Mouse (Mus musculus) liver, postnatal 0 days (tissue): ENCODE results near the gene Asb1. TPM values are rescaled to one million over a fixed set of nuclear protein-coding genes. Genes with fewer than 3 reads are reported as not detected.

Experiments used
- ATAC-seq: fragments of 200-750 bp; cut with Nextera tagmentation; 2 replicates; pipeline ENCODE4 v1.8.0; 2017; ENCODE audit warnings: mild to moderate bottlenecking, moderate library complexity
- DNase-seq: peaks from one replicate; pipeline ENCODE4 v3.0.0-alpha.2; 2016
- H3K27ac ChIP-seq: fragments of 300-500 bp; sonication (generic); 2 replicates; pipeline ENCODE4 v1.5.1; 2014; ENCODE audit warnings: antibody characterized with exemption, moderate library complexity, mild to moderate bottlenecking, low read depth
- H3K27me3 ChIP-seq: fragments of 300-500 bp; sonication (generic); 2 replicates; pipeline ENCODE4 v1.6.1; 2014; ENCODE audit warnings: low read length, control low read depth, mixed read lengths; ENCODE audit not compliant: insufficient read depth
- H3K36me3 ChIP-seq: fragments of 300-500 bp; sonication (generic); replicated peaks from 2 replicates; pipeline ENCODE4 v1.6.1; 2014; ENCODE audit warnings: mild to moderate bottlenecking, control low read depth, low read length, moderate library complexity, mixed read lengths; ENCODE audit not compliant: insufficient read depth
- H3K4me1 ChIP-seq: fragments of 300-500 bp; sonication (generic); 2 replicates; pipeline ENCODE4 v1.6.1; 2014; ENCODE audit warnings: antibody characterized with exemption, mild to moderate bottlenecking, control low read depth; ENCODE audit not compliant: insufficient read depth
- H3K4me2 ChIP-seq: fragments of 300-500 bp; sonication (generic); 2 replicates; pipeline ENCODE4 v1.6.1; 2014; ENCODE audit warnings: low read depth, mild to moderate bottlenecking, low read length, moderate library complexity, mixed read lengths
- H3K4me3 ChIP-seq: fragments of 300-500 bp; sonication (generic); 2 replicates; pipeline ENCODE4 v1.5.1; 2014; ENCODE audit warnings: low read depth, low read length
- H3K9ac ChIP-seq: fragments of 300-500 bp; sonication (generic); replicated peaks from 2 replicates; pipeline ENCODE4 v1.6.1; 2014; ENCODE audit warnings: mild to moderate bottlenecking, moderate library complexity
- H3K9me3 ChIP-seq: fragments of 300-500 bp; sonication (generic); 2 replicates; pipeline ENCODE4 v1.6.1; 2016; ENCODE audit warnings: mild to moderate bottlenecking, control low read depth, low read length, mixed read lengths
- CTCF ChIP-seq: sonication (generic); IDR thresholded peaks from 2 replicates; pipeline ENCODE4 v1.5.1; 2016; ENCODE audit warnings: antibody characterized with exemption, low read depth
- EP300 ChIP-seq: IDR thresholded peaks from 2 replicates; pipeline ENCODE4 v1.6.1; 2016; ENCODE audit warnings: antibody characterized with exemption, low read depth, mild to moderate bottlenecking
- WGBS: fragments of 180-500 bp; shearing (Covaris S2); extraction: QIAGEN DNeasy Blood & Tissue Kit; methylation state at CpG from one replicate; pipeline ENCODE4 v1.1.7; 2014; ENCODE audit not compliant: insufficient replicate concordance; 5-methylcytosine and 5-hydroxymethylcytosine counted together
- polyA plus RNA-seq: library from polyadenylated mRNA; unstranded; fragments of >200 nt; fragmentation: Nextera tagmentation; extraction: Ambion mirVana; gene quantifications from 2 replicates; pipeline ENCODE4 v1.2.1, GENCODE M21; 2015

Asb1 gene
- polyA plus RNA-seq, 1 experiment from 2014 or later: 4.6 TPM

DNA sequence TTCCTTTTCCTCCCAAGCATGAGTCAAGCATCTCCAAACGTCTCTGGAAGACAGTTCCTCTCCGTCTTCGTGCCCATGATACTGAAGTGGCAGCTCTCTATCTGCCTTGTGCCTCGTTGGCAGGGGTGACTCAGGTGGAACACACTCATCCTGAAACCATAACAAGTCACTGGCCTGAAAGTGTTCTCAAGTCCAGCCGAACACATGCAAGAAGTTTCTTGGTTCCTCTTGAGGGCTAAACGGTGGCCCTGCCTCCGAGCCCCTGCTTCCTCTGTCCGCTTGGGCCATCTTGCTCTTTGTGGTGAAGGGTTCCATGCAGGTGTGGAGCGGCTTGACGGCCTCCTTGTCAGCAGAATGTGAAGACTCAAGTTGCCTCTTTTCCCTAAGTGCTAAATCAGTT, 32.1 kb downstream of the Asb1 start:
- DNase-seq (no peak), ATAC-seq (no peak)
- H3K9me3 ChIP-seq: no peaks in the 10 kb centered on the region
- WGBS: 62% methylated on average over 10 of the region's 10 CpGs
- TF ChIP-seq EP300 (no peak), CTCF (no peak)
- no peaks in the 10 kb centered on the region for H3K4me1 ChIP-seq
- no peaks in the 10 kb centered on the region for H3K36me3 ChIP-seq
- H3K27me3 ChIP-seq: 0 out of 2 replicates have a peak, but pooled peaks cover 3% of the 10 kb centered on the region
- no peak overlapping the region for H3K9ac ChIP-seq
- H3K27ac ChIP-seq: no peak overlapping the region
- no peak overlapping the region for H3K4me3 ChIP-seq
- no peak overlapping the region for H3K4me2 ChIP-seq

GRCm38 (mm10) chr1:91574208-91574607, 33.9 kb downstream of the Asb1 start:
- no peak overlapping the region for H3K27ac ChIP-seq
- no peak overlapping the region for H3K4me3 ChIP-seq
- no peak for ATAC-seq
- H3K4me1 ChIP-seq: no peaks in the 10 kb centered on the region; the same call in 1 of the 2 replicates
- 57% methylated on average over 3 of the region's 3 CpGs for WGBS
- TF ChIP-seq EP300 (no peak), CTCF (peak; percentile 68)
- no peak overlapping the region for H3K9ac ChIP-seq
- H3K9me3 ChIP-seq: no peaks in the 10 kb centered on the region
- H3K4me2 ChIP-seq: no peak overlapping the region
- 0 out of 2 replicates have a peak, but pooled peaks cover 3% of the 10 kb centered on the region for H3K27me3 ChIP-seq
- peak; percentile 32 for DNase-seq
- H3K36me3 ChIP-seq: no peaks in the 10 kb centered on the region

GRCm38 (mm10) chr1:91577883-91578517, 37.7 kb downstream of the Asb1 start:
- WGBS: 66% methylated on average over 7 of the region's 7 CpGs
- Histone ChIP-seq H3K4me3 (no peak overlapping the region), H3K9ac (no peak overlapping the region), H3K27me3 (no peaks in the 10 kb centered on the region), H3K4me2 (no peak overlapping the region), H3K9me3 (no peaks in the 10 kb centered on the region), H3K27ac (no peak overlapping the region), H3K36me3 (no peaks in the 10 kb centered on the region), H3K4me1 (no peaks in the 10 kb centered on the region; the same call in 1 of the 2 replicates)
- ATAC-seq (peak; percentile 65; the same call in 1 of the 2 replicates), DNase-seq (no peak)
- TF ChIP-seq EP300 (no peak), CTCF (no peak)

DNA sequence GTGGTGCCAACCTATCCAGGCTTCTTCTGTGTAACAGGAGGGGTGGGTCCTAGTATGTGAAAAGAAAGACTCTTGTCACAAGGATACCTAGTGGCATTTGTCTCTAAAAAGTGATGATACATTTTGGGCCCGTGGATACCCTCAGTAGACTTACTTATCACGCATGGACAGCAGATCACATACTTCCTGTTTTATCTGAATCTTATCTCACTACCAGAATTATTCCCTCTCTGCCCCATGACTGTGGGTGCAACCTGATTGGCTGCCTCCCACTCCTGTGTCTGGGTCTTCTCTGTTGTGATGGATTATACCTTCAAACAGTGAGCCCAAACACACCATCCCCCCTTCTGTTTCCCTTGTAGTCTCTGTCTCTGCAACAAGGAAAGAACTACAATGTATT, 40.2 kb downstream of the Asb1 start:
- H3K9me3 ChIP-seq: no peaks in the 10 kb centered on the region
- H3K9ac ChIP-seq: no peak overlapping the region
- DNase-seq (no peak), ATAC-seq (no peak)
- no peaks in the 10 kb centered on the region; the same call in 1 of the 2 replicates for H3K4me1 ChIP-seq
- H3K4me2 ChIP-seq: no peak overlapping the region
- WGBS: 35% methylated on average over 2 of the region's 2 CpGs
- TF ChIP-seq CTCF (no peak), EP300 (no peak)
- no peak overlapping the region for H3K4me3 ChIP-seq
- H3K27ac ChIP-seq: no peak overlapping the region
- H3K27me3 ChIP-seq: no peaks in the 10 kb centered on the region
- no peaks in the 10 kb centered on the region for H3K36me3 ChIP-seq

- no peak overlapping the region for H3K4me3 ChIP-seq
- no peak overlapping the region for H3K9ac ChIP-seq
- H3K27me3 ChIP-seq: no peaks in the 10 kb centered on the region
- TF ChIP-seq CTCF (no peak), EP300 (no peak)
- no peak overlapping the region for H3K4me2 ChIP-seq
- H3K9me3 ChIP-seq: no peaks in the 10 kb centered on the region
- 70% methylated on average over 2 of the region's 2 CpGs for WGBS
- no peak for DNase-seq
- no peak overlapping the region for H3K27ac ChIP-seq
- no peak for ATAC-seq
- H3K36me3 ChIP-seq: no peaks in the 10 kb centered on the region
- no peaks in the 10 kb centered on the region; the same call in 1 of the 2 replicates for H3K4me1 ChIP-seq
Observed at GRCm38 (mm10) chr1:91581206-91581605, 40.9 kb downstream of the Asb1 start.

DNA sequence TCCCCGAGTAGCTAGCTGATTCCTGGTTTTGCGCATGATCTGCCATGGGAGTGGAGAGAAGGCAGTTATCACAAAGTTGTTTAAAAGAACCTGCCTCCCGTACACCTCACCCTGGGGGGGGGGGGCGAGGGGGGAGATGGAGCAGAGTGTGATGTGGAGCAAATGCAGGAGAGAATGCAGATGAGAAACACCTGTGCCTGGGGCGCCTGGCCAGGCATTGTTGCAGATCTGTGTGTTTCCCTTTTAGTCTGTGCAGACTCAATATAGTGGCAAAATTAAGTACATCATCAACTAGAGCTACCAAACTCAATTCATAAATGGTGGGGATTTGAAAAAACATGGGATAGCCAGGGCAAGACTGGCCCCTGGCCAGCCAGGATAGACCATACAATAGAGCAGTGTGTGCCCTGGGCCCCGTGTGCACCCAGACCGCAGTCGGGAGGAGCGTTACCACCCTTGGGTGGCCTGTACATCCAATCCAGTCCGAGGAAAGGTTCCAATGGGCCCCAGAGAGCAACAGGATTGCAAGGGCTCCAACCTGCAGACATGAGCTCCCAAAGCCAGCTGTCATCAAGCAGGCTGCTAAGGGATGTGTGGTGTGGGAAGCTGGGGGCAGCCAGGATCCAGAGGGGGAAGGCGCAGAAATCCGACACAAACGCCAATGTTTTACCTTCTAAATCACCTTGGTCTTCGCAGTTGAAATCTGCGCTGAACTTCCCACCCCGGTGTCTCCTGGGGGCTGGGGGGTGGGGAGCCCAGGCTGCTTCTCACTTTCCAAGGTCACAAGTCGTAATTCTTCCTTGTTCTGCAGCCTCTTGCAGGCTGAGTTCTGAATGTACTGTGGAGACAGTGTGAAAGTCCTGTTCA, 44.9 kb downstream of the Asb1 start:
- TF ChIP-seq EP300: no peak
- no peak for TF ChIP-seq CTCF

More for the DNA sequence above, 44.9 kb downstream of the Asb1 start:
- ATAC-seq: no peak
- Histone ChIP-seq H3K9ac (no peak overlapping the region), H3K9me3 (no peaks in the 10 kb centered on the region), H3K4me1 (no peaks in the 10 kb centered on the region), H3K27ac (no peak overlapping the region), H3K4me3 (no peak overlapping the region), H3K27me3 (no peaks in the 10 kb centered on the region), H3K36me3 (no peaks in the 10 kb centered on the region), H3K4me2 (no peak overlapping the region)
- 77% methylated on average over 17 of the region's 17 CpGs for WGBS
- DNase-seq: no peak
